Mouse (Mus musculus) limb, embryonic 12.5 days (tissue): Measurements from ENCODE around the gene Syf2. TPM values are rescaled to one million over a fixed set of nuclear protein-coding genes. Genes with fewer than 3 reads are reported as not detected.
A peak's percentile ranks its signal among the peaks of the same experiment; 100 is the strongest.

Experiments used
- ATAC-seq: fragments of 200-750 bp; cut with Nextera tagmentation; 2 replicates; pipeline ENCODE4 v1.8.0; 2017; ENCODE audit warnings: low read depth, moderate TSS enrichment; ENCODE audit not compliant: insufficient number of reproducible peaks, insufficient read depth, low FRiP score, low TSS enrichment
- H3K27ac ChIP-seq: fragments of 300-500 bp; sonication (generic); 2 replicates; pipeline ENCODE4 v1.5.1; 2016; ENCODE audit warnings: mild to moderate bottlenecking, moderate library complexity
- H3K27me3 ChIP-seq: fragments of 300-500 bp; sonication (generic); 2 replicates; pipeline ENCODE4 v1.6.1; 2016; ENCODE audit warnings: mild to moderate bottlenecking, moderate library complexity
- H3K36me3 ChIP-seq: fragments of 300-500 bp; sonication (generic); 2 replicates; pipeline ENCODE4 v1.6.1; 2016; ENCODE audit warnings: mild to moderate bottlenecking, moderate library complexity
- H3K4me1 ChIP-seq: fragments of 300-500 bp; sonication (generic); replicated peaks from 2 replicates; pipeline ENCODE4 v1.6.1; 2016
- H3K4me2 ChIP-seq: fragments of 300-500 bp; sonication (generic); 2 replicates; pipeline ENCODE4 v1.6.1; 2016; ENCODE audit warnings: mild to moderate bottlenecking, moderate library complexity
- H3K4me3 ChIP-seq: fragments of 300-500 bp; sonication (generic); replicated peaks from 2 replicates; pipeline ENCODE4 v1.5.1; 2016; ENCODE audit warnings: mild to moderate bottlenecking
- H3K9ac ChIP-seq: fragments of 300-500 bp; sonication (generic); replicated peaks from 2 replicates; pipeline ENCODE4 v1.6.1; 2016; ENCODE audit warnings: mild to moderate bottlenecking, moderate library complexity
- H3K9me3 ChIP-seq: fragments of 300-500 bp; sonication (generic); 2 replicates; pipeline ENCODE4 v1.6.1; 2016; ENCODE audit warnings: mild to moderate bottlenecking, moderate library complexity
- WGBS: fragments of 180-500 bp; shearing (Covaris S2); methylation state at CpG from one replicate; pipeline ENCODE4 v1.1.7; 2016; 5-methylcytosine and 5-hydroxymethylcytosine counted together
- polyA plus RNA-seq: library from polyadenylated mRNA; unstranded; fragments of >200 nt; fragmentation: Nextera tagmentation; extraction: Ambion mirVana; gene quantifications from 2 replicates; pipeline ENCODE4 v1.2.1, GENCODE M21; 2016

Gene Syf2
- polyA plus RNA-seq, 1 experiment from 2014 or later: 73.8 TPM

DNA sequence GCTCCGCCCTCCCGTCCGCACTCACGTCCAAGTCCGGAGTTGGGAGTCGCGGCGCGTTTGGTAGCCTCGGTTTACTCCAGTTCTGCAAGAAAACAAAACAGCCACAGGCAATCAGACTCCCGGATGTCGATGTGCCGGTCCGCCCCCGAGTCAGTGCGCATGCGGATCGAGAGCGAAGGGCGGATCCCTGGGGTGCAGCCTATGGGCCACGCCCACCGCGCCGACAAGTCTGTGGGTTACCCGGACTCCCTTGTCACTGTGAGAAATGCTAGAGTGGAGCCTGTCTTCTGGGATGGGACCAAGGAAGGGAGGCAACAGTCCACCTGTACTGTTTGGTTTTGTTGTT, 15.9 kb upstream of the Syf2 start, which contains the start of gene Tmem50a:
Tmem50a (minus strand) TSS at position 161 of the 346 bp plus-strand sequence.
- under 1% methylated on average over 25 of the region's 25 CpGs for WGBS
- H3K9ac ChIP-seq: peak within 1 kb of the TSS; percentile 94
- H3K9me3 ChIP-seq: peaks cover 4% of the 10 kb centered on the region; the same call in 1 of the 2 replicates
- H3K36me3 ChIP-seq: peaks cover 20% of the 10 kb centered on the region
- peak within 1 kb of the TSS; percentile 95 for H3K27ac ChIP-seq
- peak; percentile 83 for ATAC-seq
- peak within 1 kb of the TSS; percentile 72 for H3K4me2 ChIP-seq
- peak within 1 kb of the TSS; percentile 92 for H3K4me3 ChIP-seq
- H3K27me3 ChIP-seq: no peaks in the 10 kb centered on the region
- H3K4me1 ChIP-seq: peaks cover 19% of the 10 kb centered on the region

DNA sequence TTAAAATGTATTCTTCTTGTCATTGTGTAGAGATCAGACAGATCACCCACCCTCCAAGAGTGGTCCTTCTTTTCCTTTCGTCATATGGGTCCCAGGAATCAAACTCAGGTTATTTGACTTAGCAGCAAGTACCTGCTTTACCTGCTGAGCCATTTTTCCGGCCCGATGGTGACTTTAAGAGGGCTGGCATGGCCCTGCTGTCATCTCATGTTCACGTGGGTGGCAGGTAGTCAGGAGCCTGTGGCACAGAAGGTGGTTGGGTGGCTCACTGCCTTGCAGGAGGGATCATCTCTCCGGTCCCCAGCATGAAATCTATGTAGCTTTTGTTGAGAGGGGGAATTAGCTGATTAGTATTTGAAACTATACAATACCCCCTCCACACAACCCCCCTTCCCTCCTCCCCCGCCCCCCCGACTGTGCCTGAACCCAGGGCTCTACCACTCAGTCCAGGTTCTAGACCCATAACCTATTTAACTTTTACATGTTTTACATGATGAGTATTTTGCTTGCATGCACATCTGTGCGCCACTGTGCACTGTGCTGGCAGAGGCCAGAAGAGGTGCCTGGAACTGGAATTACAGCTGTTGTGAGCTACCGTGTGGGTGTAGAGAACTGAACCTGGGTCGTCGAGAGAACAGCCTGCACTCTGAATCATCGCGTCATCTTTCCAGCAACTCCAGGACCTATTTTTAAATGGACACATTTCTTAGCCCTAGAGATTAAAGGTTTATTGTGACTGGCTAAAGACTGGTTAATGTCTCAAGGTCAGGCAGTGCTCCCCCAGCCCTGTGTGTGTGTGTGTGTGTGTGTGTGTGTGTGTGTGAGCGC, 15.3 kb upstream of the Syf2 start:
- peaks cover 4% of the 10 kb centered on the region; the same call in 1 of the 2 replicates for H3K9me3 ChIP-seq
- ATAC-seq: 0 out of 2 replicates have a peak, but pooled peaks have one; percentile 57
- H3K4me1 ChIP-seq: peaks cover 19% of the 10 kb centered on the region
- no peaks in the 10 kb centered on the region for H3K27me3 ChIP-seq
- peak overlapping the region; percentile 94; the same call in 1 of the 2 replicates for H3K9ac ChIP-seq
- H3K36me3 ChIP-seq: peaks cover 18% of the 10 kb centered on the region
- peak overlapping the region; percentile 95; the same call in 1 of the 2 replicates for H3K27ac ChIP-seq
- peak overlapping the region; percentile 92 for H3K4me3 ChIP-seq
- H3K4me2 ChIP-seq: peak overlapping the region; percentile 72
- WGBS: 62% methylated on average over 14 of the region's 14 CpGs

DNA sequence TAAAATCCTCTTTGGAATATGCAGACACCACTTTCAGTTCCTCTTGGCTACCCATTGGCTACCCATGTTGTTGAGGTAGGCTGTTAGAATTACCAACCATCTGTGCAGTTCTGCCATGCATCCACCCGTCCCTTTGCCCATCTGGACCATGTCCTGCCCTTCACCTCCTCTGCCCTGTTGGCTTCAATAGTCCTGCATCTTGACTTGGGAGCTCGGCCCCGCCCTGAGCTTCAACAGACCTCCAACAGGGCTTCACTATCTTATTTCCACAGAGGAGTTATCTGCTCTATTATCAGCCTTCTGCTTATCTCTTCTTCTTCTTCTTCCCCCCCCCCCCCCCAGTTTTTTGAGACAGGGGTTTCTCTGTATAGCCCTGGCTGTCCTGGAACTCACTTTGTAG, 13.5 kb upstream of the Syf2 start:
- no peaks in the 10 kb centered on the region for H3K9me3 ChIP-seq
- no peak overlapping the region for H3K9ac ChIP-seq
- no peak for ATAC-seq
- 72% methylated on average over 3 of the region's 3 CpGs for WGBS
- H3K4me2 ChIP-seq: no peak overlapping the region
- H3K4me1 ChIP-seq: peaks cover 19% of the 10 kb centered on the region
- H3K27ac ChIP-seq: no peak overlapping the region
- H3K4me3 ChIP-seq: no peak overlapping the region
- H3K27me3 ChIP-seq: no peaks in the 10 kb centered on the region
- peaks cover 6% of the 10 kb centered on the region; the same call in 1 of the 2 replicates for H3K36me3 ChIP-seq

DNA sequence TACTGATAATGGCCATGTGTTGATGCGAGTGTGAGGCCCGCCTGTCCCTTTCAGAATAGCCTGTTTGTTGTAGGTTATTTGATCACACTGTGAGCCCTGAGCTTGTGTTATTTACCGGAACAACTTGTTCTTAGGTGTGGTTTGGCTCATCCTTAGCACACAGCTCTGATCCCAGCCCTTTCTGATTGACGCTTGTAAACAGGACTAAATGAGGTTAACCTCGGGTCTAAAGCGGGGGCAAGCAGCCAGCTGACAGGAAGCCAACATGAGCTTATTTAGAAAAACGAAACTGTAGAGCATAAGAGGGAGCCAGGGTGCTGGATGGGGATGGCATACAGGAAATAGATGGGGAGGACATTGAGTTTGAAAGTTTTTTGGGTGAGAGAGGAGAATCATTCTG, 12.3 kb upstream of the Syf2 start:
- Histone ChIP-seq H3K9me3 (no peaks in the 10 kb centered on the region), H3K4me2 (no peak overlapping the region), H3K4me3 (no peak overlapping the region), H3K27ac (no peak overlapping the region), H3K27me3 (no peaks in the 10 kb centered on the region), H3K4me1 (peaks cover 19% of the 10 kb centered on the region), H3K9ac (no peak overlapping the region), H3K36me3 (no peaks in the 10 kb centered on the region)
- no peak for ATAC-seq
- 68% methylated on average over 7 of the region's 7 CpGs for WGBS

DNA sequence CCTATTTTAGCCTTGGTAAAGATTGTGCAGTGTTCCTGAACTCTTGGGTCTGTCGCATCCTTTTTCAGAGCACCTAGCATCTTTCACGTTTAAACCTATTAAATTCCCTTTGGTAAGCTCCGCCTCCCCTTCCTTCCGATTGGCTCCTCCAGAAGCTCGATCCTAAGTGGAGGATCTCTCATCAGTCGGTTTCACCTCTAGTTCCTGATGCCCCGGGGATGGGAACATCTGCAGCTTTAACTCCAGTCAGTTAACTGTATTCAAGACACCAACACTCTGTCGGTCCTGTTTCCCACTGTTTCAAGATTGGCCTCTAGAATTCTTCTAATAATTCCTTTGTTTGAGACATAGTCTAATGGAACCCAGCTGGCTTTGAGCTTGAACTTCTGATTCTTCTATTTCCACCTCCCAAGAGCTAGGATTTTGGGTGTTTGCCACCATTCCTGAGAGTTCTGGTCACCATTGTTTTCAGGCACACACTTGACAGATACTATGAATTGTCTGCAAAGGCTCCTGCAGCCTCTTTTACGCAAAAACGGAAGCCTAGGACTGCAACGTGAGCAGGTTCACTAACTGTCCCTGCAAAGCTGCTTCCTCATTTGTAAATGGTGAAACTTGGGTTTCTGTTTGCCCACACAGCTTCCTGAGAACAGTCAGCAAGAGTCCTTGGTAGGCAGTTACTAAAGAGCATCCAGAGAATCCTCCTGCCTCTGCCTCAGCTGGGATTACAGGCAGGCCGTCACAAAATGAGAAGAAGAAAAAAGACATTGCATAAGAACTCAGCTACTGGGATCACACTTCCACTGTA, 10.8 kb upstream of the Syf2 start:
- H3K27ac ChIP-seq: no peak overlapping the region
- H3K4me1 ChIP-seq: peaks cover 10% of the 10 kb centered on the region; the same call in 1 of the 2 replicates
- H3K27me3 ChIP-seq: no peaks in the 10 kb centered on the region
- H3K9ac ChIP-seq: no peak overlapping the region
- H3K4me3 ChIP-seq: no peak overlapping the region
- H3K9me3 ChIP-seq: no peaks in the 10 kb centered on the region
- ATAC-seq: no peak
- H3K36me3 ChIP-seq: no peaks in the 10 kb centered on the region
- 42% methylated on average over 12 of the region's 12 CpGs for WGBS
- H3K4me2 ChIP-seq: no peak overlapping the region

DNA sequence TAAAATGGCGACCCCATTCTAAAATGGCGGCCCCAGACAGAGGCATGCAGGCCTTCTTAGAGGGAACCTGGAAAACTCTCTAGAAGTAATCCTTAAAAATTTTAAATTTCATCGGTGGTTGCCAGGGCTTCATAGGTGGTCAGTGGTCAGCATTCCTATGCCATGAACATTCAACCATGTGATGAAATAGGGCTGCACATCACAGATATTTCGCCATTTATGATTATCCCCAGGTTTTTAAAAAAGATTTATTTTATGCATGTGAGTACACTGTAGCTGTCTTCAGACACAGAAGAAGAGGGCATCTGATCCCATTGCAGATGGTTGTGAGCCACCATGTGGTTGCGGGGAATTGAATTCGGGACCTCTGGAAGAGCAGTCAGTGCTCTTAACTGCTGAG, 10.1 kb upstream of the Syf2 start:
- ATAC-seq: no peak
- WGBS: 94% methylated on average over 6 of the region's 6 CpGs
- Histone ChIP-seq H3K27ac (no peak overlapping the region), H3K9me3 (no peaks in the 10 kb centered on the region), H3K9ac (no peak overlapping the region), H3K4me3 (no peak overlapping the region), H3K27me3 (no peaks in the 10 kb centered on the region), H3K4me1 (peaks cover 12% of the 10 kb centered on the region), H3K36me3 (peaks cover 6% of the 10 kb centered on the region), H3K4me2 (no peak overlapping the region)

GRCm38 (mm10) chr4:134921703-134922102, 9.0 kb upstream of the Syf2 start:
- WGBS: 89% methylated on average over 4 of the region's 4 CpGs
- ATAC-seq: no peak
- Histone ChIP-seq H3K4me1 (peaks cover 19% of the 10 kb centered on the region), H3K27ac (no peak overlapping the region), H3K9ac (no peak overlapping the region), H3K4me3 (no peak overlapping the region), H3K27me3 (no peaks in the 10 kb centered on the region), H3K9me3 (no peaks in the 10 kb centered on the region), H3K36me3 (peaks cover 17% of the 10 kb centered on the region), H3K4me2 (no peak overlapping the region)

GRCm38 (mm10) chr4:134922111-134922924, 8.4 kb upstream of the Syf2 start:
- H3K4me2 ChIP-seq: peak overlapping the region; percentile 81
- WGBS: 56% methylated on average over 10 of the region's 10 CpGs
- no peaks in the 10 kb centered on the region for H3K27me3 ChIP-seq
- peaks cover 23% of the 10 kb centered on the region for H3K36me3 ChIP-seq
- peak overlapping the region; percentile 100 for H3K4me3 ChIP-seq
- H3K4me1 ChIP-seq: peaks cover 19% of the 10 kb centered on the region
- H3K9me3 ChIP-seq: no peaks in the 10 kb centered on the region
- no peak for ATAC-seq
- H3K9ac ChIP-seq: peak overlapping the region; percentile 97
- H3K27ac ChIP-seq: peak overlapping the region; percentile 92

DNA sequence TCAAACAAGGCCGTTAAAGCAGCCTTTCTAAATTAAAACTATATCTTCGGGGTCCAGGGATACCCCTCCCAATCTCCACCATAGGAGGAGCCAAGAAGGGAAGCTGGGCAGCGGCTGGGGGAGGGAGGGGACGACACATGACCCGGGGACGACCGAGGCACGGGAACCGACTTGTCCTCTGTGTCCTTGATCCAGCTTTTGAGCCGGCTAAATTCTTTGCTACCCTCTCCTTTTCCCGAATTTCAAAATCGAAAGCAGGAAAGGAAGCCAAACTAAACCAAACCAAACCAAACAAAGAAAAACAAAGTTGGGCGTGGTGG, 7.8 kb upstream of the Syf2 start:
- Histone ChIP-seq H3K4me1 (peaks cover 19% of the 10 kb centered on the region), H3K27ac (peak overlapping the region; percentile 92), H3K36me3 (peaks cover 28% of the 10 kb centered on the region), H3K4me3 (peak overlapping the region; percentile 100), H3K9ac (peak overlapping the region; percentile 97), H3K27me3 (no peaks in the 10 kb centered on the region), H3K4me2 (peak overlapping the region; percentile 81), H3K9me3 (no peaks in the 10 kb centered on the region)
- no peak for ATAC-seq
- 0% methylated on average over 13 of the region's 13 CpGs for WGBS

- H3K9me3 ChIP-seq: no peaks in the 10 kb centered on the region
- under 1% methylated on average over 64 of the region's 64 CpGs for WGBS
Observed at GRCm38 (mm10) chr4:134923258-134924018, 7.3 kb upstream of the Syf2 start, which contains the start of gene Rsrp1. Rsrp1 (plus strand) TSS chr4:134923592.

More at GRCm38 (mm10) chr4:134923258-134924018, 7.3 kb upstream of the Syf2 start, which contains the start of gene Rsrp1:
- peak within 1 kb of the TSS; percentile 92 for H3K27ac ChIP-seq
- H3K4me3 ChIP-seq: peak within 1 kb of the TSS; percentile 100
- H3K9ac ChIP-seq: peak within 1 kb of the TSS; percentile 97
- peak within 1 kb of the TSS; percentile 81 for H3K4me2 ChIP-seq
- peak; percentile 93 for ATAC-seq
- peaks cover 19% of the 10 kb centered on the region for H3K4me1 ChIP-seq
- H3K36me3 ChIP-seq: peaks cover 34% of the 10 kb centered on the region
- no peaks in the 10 kb centered on the region for H3K27me3 ChIP-seq
